In genomic region chr11:8679221-8679620, GRCm38 (mm10) we compare ENCODE assay signal across 26 mouse cellular contexts. TPM values are rescaled to one million over a fixed set of nuclear protein-coding genes. Genes with fewer than 3 reads are reported as not detected.
DNase-seq lines count a peak whose midpoint lies in the region; ATAC-seq lines count a peak whose summit lies in the region.
"Had no signal": no experiment of that assay in that cellular context is flagged by ENCODE, and none has a peak within 500 bp of the region (broad histone marks: within the 10 kb centered on the region; RNA-seq: fewer than 3 reads in every experiment).

No protein-coding gene starts in this region.

- no peaks in the 10 kb centered on the region for H3K4me1 ChIP-seq in neural tube, embryonic 15.5 days
- H3K4me1 ChIP-seq in forebrain, embryonic 11.5 days (replicated peaks; ENCODE audit: control insufficient read depth, insufficient read depth, low read length) = no peaks in the 10 kb centered on the region
- H3K4me1 ChIP-seq: midbrain, embryonic 15.5 days; neural tube, embryonic 13.5 days had no signal

- no peak overlapping the region for H3K4me3 ChIP-seq in neural tube, embryonic 15.5 days (replicated peaks)
- H3K4me3 ChIP-seq in forebrain, embryonic 11.5 days (ENCODE audit: low read depth, low read length) = no peak overlapping the region
- H3K4me3 ChIP-seq: hindbrain, embryonic 13.5 days; limb, embryonic 13.5 days; midbrain, embryonic 10.5 days; midbrain, embryonic 15.5 days; neural tube, embryonic 13.5 days; stomach, embryonic 15.5 days had no signal

- H3K36me3 ChIP-seq in neural tube, embryonic 15.5 days = no peaks in the 10 kb centered on the region
- H3K36me3 ChIP-seq in forebrain, embryonic 11.5 days (ENCODE audit: control insufficient read depth, insufficient read depth, low read length) = no peaks in the 10 kb centered on the region
- H3K36me3 ChIP-seq: hindbrain, embryonic 13.5 days; limb, embryonic 13.5 days; midbrain, embryonic 10.5 days; midbrain, embryonic 15.5 days; neural tube, embryonic 13.5 days; stomach, embryonic 15.5 days had no signal

- no peak overlapping the region for H3K27ac ChIP-seq in neural tube, embryonic 15.5 days (replicated peaks)
- H3K27ac ChIP-seq in forebrain, embryonic 11.5 days (ENCODE audit: low read depth, low read length) = no peak overlapping the region
- H3K27ac ChIP-seq: hindbrain, embryonic 13.5 days; kidney, postnatal 0 days; midbrain, embryonic 10.5 days; midbrain, embryonic 15.5 days; neural tube, embryonic 13.5 days; stomach, embryonic 15.5 days had no signal

- no peaks in the 10 kb centered on the region for H3K9me3 ChIP-seq in neural tube, embryonic 15.5 days (replicated peaks)
- H3K9me3 ChIP-seq in forebrain, embryonic 11.5 days (ENCODE audit: control insufficient read depth, low read length) = no peaks in the 10 kb centered on the region
- H3K9me3 ChIP-seq: hindbrain, embryonic 13.5 days; limb, embryonic 13.5 days; midbrain, embryonic 10.5 days; midbrain, embryonic 15.5 days; neural tube, embryonic 13.5 days; stomach, embryonic 15.5 days had no signal

- no peak overlapping the region for H3K4me2 ChIP-seq in neural tube, embryonic 15.5 days
- no peak overlapping the region for H3K4me2 ChIP-seq in forebrain, embryonic 11.5 days (ENCODE audit: low read depth, low read length, severe bottlenecking)
- H3K4me2 ChIP-seq: heart, embryonic 11.5 days; hindbrain, embryonic 13.5 days; limb, embryonic 13.5 days; liver, embryonic 11.5 days; midbrain, embryonic 15.5 days; neural tube, embryonic 13.5 days; stomach, embryonic 15.5 days had no signal

- WGBS in neural tube, embryonic 15.5 days = 88% methylated on average over 5 of the region's 5 CpGs
- 89% methylated on average over 5 of the region's 5 CpGs for WGBS in forebrain, embryonic 11.5 days

- ATAC-seq in hematopoietic stem cell, adult 5-6 weeks (replicated peaks in 1 of 2; ENCODE audit: insufficient read depth in 1 of 2, low FRiP score in 2 of 2, low TSS enrichment in 1 of 2, low read depth in 1 of 2, poor library complexity in 2 of 2, severe bottlenecking in 2 of 2) = peak; percentile 84 to 94
- ATAC-seq in neural tube, embryonic 15.5 days (ENCODE audit: low FRiP score) = no peak
- ATAC-seq in forebrain, embryonic 11.5 days (replicated peaks; ENCODE audit: low FRiP score) = no peak
- ATAC-seq: forebrain, embryonic 14.5 days; midbrain, embryonic 15.5 days had no signal

- peak; percentile 34 for DNase-seq in adrenal gland, adult 2 months
- DNase-seq in adrenal gland, postnatal 36 days = no peak
- DNase-seq in A20 (ENCODE audit: low read depth, low spot score) = peak; percentile 50
- no peak for DNase-seq in forebrain, embryonic 11.5 days (ENCODE audit: low spot score)
- no peak for DNase-seq in testis, postnatal 14 days (ENCODE audit: low spot score)
- DNase-seq: cerebellum, adult 2 months; cerebellum, postnatal 14 days; gastrocnemius, postnatal 14 days; heart, adult 18-20 months; heart, postnatal 36 days; kidney, adult 8-10 months; layer of hippocampus, postnatal 36 days; right cerebral cortex, postnatal 14 days; thymus, postnatal 25 days had no signal

- H3K27me3 ChIP-seq in neural tube, embryonic 15.5 days (replicated peaks) = no peaks in the 10 kb centered on the region
- H3K27me3 ChIP-seq in forebrain, embryonic 11.5 days (ENCODE audit: control insufficient read depth, insufficient read depth, low read length) = no peaks in the 10 kb centered on the region
- H3K27me3 ChIP-seq: hindbrain, embryonic 13.5 days; limb, embryonic 13.5 days; midbrain, embryonic 15.5 days; neural tube, embryonic 13.5 days; stomach, embryonic 15.5 days had no signal

- no peak overlapping the region for H3K9ac ChIP-seq in neural tube, embryonic 15.5 days (replicated peaks)
- no peak overlapping the region for H3K9ac ChIP-seq in forebrain, embryonic 11.5 days (ENCODE audit: low read length)
- H3K9ac ChIP-seq: hindbrain, embryonic 13.5 days; limb, embryonic 13.5 days; midbrain, embryonic 15.5 days; neural tube, embryonic 13.5 days; stomach, embryonic 15.5 days had no signal

RNA-seq across cellular contexts. Expression of gene Tns3, which starts 14.9 kb away (rescaled TPM):
- 10 to 100 TPM; 57.2 to 67.7 TPM for total RNA-seq in adrenal gland, adult 2 months (2021)
- polyA plus RNA-seq in adrenal gland, adult 2 months (2012; rRNA removed) = 39.2 and 44.2 TPM in 2 replicates
- 10 to 100 TPM; 46.9 to 60.6 TPM for total RNA-seq in adrenal gland, postnatal 36 days (2021)
- total RNA-seq in hematopoietic stem cell, adult 5-6 weeks (2017) = 14.9 and 17.4 TPM in 2 replicates
- polyA plus RNA-seq in neural tube, embryonic 15.5 days (2015; fragmentation: Nextera tagmentation; extraction: Ambion mirVana) = 7.6 and 11.1 TPM in 2 replicates
- 8.5 and 8.8 TPM in 2 replicates for polyA plus RNA-seq in forebrain, embryonic 11.5 days (2014; fragmentation: Nextera tagmentation; extraction: Ambion mirVana)

Comparison
In these comparisons a context has a peak if more than half of its experiments do, and no peak if none do; other contexts are left out.
1. DNase-seq: peak in adrenal gland, adult 2 months (single experiment) and A20 (single experiment); none in adrenal gland, postnatal 36 days (0 of 2), forebrain, embryonic 11.5 days (single experiment) and testis, postnatal 14 days (single experiment).
2. ATAC-seq: peak in hematopoietic stem cell, adult 5-6 weeks (2 of 2); none in neural tube, embryonic 15.5 days (single experiment) and forebrain, embryonic 11.5 days (single experiment).